Mouse (Mus musculus): ENCODE results near the gene Prn.

GRCm38 (mm10) chr2:131996369-131996768 lies 86.6 kb downstream of the Prn start:
- no peak for TF ChIP-seq GATA1 (IDR thresholded peaks at IDR 0.05; ENCODE audit: borderline replicate concordance, low read length)
- no peak for TF ChIP-seq FLI1 (IDR thresholded peaks at IDR 0.05; ENCODE audit: low read length)
